Mouse (Mus musculus) G1E (cell line): ENCODE results near the gene Dgkd.

ENCODE experiments used
- CTCF ChIP-seq: IDR thresholded peaks from 2 replicates; pipeline ENCODE4 v1.5.1; 2012; ENCODE audit warnings: low read depth, low read length, inconsistent platforms, mixed read lengths
- GATA2 ChIP-seq: IDR thresholded peaks from 2 replicates; pipeline ENCODE4 v1.6.1; 2012; ENCODE audit warnings: low read depth, low read length, inconsistent platforms, borderline replicate concordance
- TAL1 ChIP-seq: conservative IDR thresholded peaks from 2 replicates; pipeline ENCODE4 v1.6.1; 2012; ENCODE audit warnings: low read depth, low read length, inconsistent platforms, mixed read lengths

GRCm38 (mm10) chr1:87880856-87881255 lies 27.8 kb downstream of the Dgkd start:
- TF ChIP-seq TAL1, result no peak
- no peak for TF ChIP-seq GATA2
- no peak for TF ChIP-seq CTCF
